Mouse (Mus musculus) heart, postnatal 0 days (tissue): Measurements from ENCODE around the gene Gm21731. TPM values are rescaled to one million over a fixed set of nuclear protein-coding genes. Genes with fewer than 3 reads are reported as not detected.
"Not testable (repeated sequence)": the region's sequence is repeated elsewhere in the genome, so short reads cannot be mapped to it uniquely, and the experiment has no call there.

Source experiments
- ATAC-seq: fragments of 200-750 bp; cut with Nextera tagmentation; 2 replicates; pipeline ENCODE4 v1.8.0; 2017; ENCODE audit warnings: low read depth, moderate number of reproducible peaks, moderate library complexity; ENCODE audit not compliant: insufficient read depth
- DNase-seq: peaks from one replicate; pipeline ENCODE4 v3.0.0-alpha.2; 2016; ENCODE audit warnings: low spot score
- H3K27ac ChIP-seq: fragments of 300-500 bp; sonication (generic); 2 replicates; pipeline ENCODE4 v1.5.1; 2014; ENCODE audit warnings: low read depth, mild to moderate bottlenecking
- H3K27me3 ChIP-seq: fragments of 300-500 bp; sonication (generic); 2 replicates; pipeline ENCODE4 v1.6.1; 2014; ENCODE audit warnings: low read length, mixed read lengths; ENCODE audit not compliant: control insufficient read depth, insufficient read depth
- H3K36me3 ChIP-seq: fragments of 300-500 bp; sonication (generic); replicated peaks from 2 replicates; pipeline ENCODE4 v1.6.1; 2014; ENCODE audit warnings: low read length, mixed read lengths; ENCODE audit not compliant: control insufficient read depth, insufficient read depth
- H3K4me1 ChIP-seq: fragments of 300-500 bp; sonication (generic); 2 replicates; pipeline ENCODE4 v1.6.1; 2014; ENCODE audit warnings: antibody characterized with exemption; ENCODE audit not compliant: control insufficient read depth, insufficient read depth
- H3K4me2 ChIP-seq: fragments of 300-500 bp; sonication (generic); 2 replicates; pipeline ENCODE4 v1.6.1; 2014; ENCODE audit warnings: low read depth, mild to moderate bottlenecking, low read length, moderate library complexity
- H3K4me3 ChIP-seq: fragments of 300-500 bp; sonication (generic); 2 replicates; pipeline ENCODE4 v1.5.1; 2014; ENCODE audit warnings: low read depth, low read length
- H3K9ac ChIP-seq: fragments of 300-500 bp; sonication (generic); replicated peaks from 2 replicates; pipeline ENCODE4 v1.6.1; 2014; ENCODE audit warnings: low read depth, low read length, mixed read lengths
- H3K9me3 ChIP-seq: fragments of 300-500 bp; sonication (generic); replicated peaks from 2 replicates; pipeline ENCODE4 v1.6.1; 2016; ENCODE audit warnings: low read length; ENCODE audit not compliant: control insufficient read depth
- WGBS: fragments of 180-500 bp; shearing (Covaris S2); extraction: QIAGEN DNeasy Blood & Tissue Kit; methylation state at CpG from one replicate; pipeline ENCODE4 v1.1.7; 2014; 5-methylcytosine and 5-hydroxymethylcytosine counted together
- polyA plus RNA-seq: library from polyadenylated mRNA; unstranded; fragments of >200 nt; fragmentation: Nextera tagmentation; extraction: Ambion mirVana; gene quantifications from 2 replicates; pipeline ENCODE4 v1.2.1, GENCODE M21; 2015
- total RNA-seq: library from RNA; depleted of rRNA; stranded (reverse); fragments of >200 nt; gene quantifications from 2 replicates; pipeline ENCODE4 v1.2.3, GENCODE M21; 2014; ENCODE audit warnings: low replicate concordance; rRNA removed

The Gm21731 gene
- total RNA-seq (not detected in 2 replicates), polyA plus RNA-seq (not detected in 2 replicates)

GRCm38 (mm10) chr13:120238811-120239210 is at the start of gene Gm21731:
Gene Gm21731, plus strand, starts transcription at chr13:120239111.
- H3K4me2 ChIP-seq, H3K36me3 ChIP-seq, H3K9me3 ChIP-seq, H3K9ac ChIP-seq, DNase-seq, ATAC-seq, H3K27me3 ChIP-seq, H3K4me1 ChIP-seq, H3K27ac ChIP-seq, H3K4me3 ChIP-seq: not testable (repeated sequence)

- H3K36me3 ChIP-seq, H3K4me3 ChIP-seq, H3K27ac ChIP-seq, H3K27me3 ChIP-seq, ATAC-seq, DNase-seq, H3K9ac ChIP-seq, H3K9me3 ChIP-seq, H3K4me1 ChIP-seq, H3K4me2 ChIP-seq: not testable (repeated sequence)
- 59% methylated on average over 6 of the region's 8 CpGs for WGBS
Observed at GRCm38 (mm10) chr13:120196189-120196821, 42.6 kb upstream of the Gm21731 start.

- H3K36me3 ChIP-seq, H3K9ac ChIP-seq, H3K4me3 ChIP-seq, H3K4me2 ChIP-seq, H3K4me1 ChIP-seq, ATAC-seq, H3K27ac ChIP-seq, DNase-seq, H3K27me3 ChIP-seq, H3K9me3 ChIP-seq: not testable (repeated sequence)
- no CpG with 5 or more reads among the region's 2 CpGs for WGBS
Observed at GRCm38 (mm10) chr13:120215847-120216246, 23.1 kb upstream of the Gm21731 start, which contains the start of gene Gm21762. Gene Gm21762, minus strand, starts transcription at chr13:120215947.

DNA sequence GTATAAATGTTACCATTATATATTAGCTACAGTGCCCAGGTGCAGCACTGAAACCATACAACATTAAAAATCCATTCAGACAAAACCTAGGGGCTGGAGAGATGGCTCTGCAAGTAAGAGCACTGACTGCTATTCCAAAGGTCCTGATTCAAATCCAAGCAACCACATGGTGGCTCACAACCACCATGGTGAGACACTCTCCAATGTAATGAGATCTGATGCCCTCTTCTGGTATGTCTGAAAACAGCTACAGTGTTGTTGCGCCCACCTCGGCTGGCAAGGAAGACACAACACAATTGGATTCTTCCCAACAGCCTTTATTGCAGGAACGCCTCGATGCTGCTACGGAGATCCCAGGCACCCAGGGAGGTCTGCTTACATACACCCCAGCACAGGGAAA is 18.0 kb upstream of the Gm21731 start:
- not testable (repeated sequence) for H3K9me3 ChIP-seq, H3K27ac ChIP-seq, H3K4me3 ChIP-seq, H3K27me3 ChIP-seq, H3K36me3 ChIP-seq, DNase-seq, H3K4me1 ChIP-seq, H3K9ac ChIP-seq, H3K4me2 ChIP-seq, ATAC-seq
- WGBS: 74% methylated on average over 5 of the region's 5 CpGs

- H3K4me2 ChIP-seq, DNase-seq, H3K9me3 ChIP-seq, H3K27ac ChIP-seq, H3K9ac ChIP-seq, H3K4me3 ChIP-seq, H3K27me3 ChIP-seq, ATAC-seq, H3K4me1 ChIP-seq, H3K36me3 ChIP-seq: not testable (repeated sequence)
- 89% methylated on average over 16 of the region's 25 CpGs for WGBS
Observed at GRCm38 (mm10) chr13:120223012-120223659, 15.8 kb upstream of the Gm21731 start.

GRCm38 (mm10) chr13:120231798-120232197 is 7.1 kb upstream of the Gm21731 start:
- H3K4me3 ChIP-seq, H3K9ac ChIP-seq, DNase-seq, H3K36me3 ChIP-seq, ATAC-seq, H3K9me3 ChIP-seq, H3K27ac ChIP-seq, H3K4me2 ChIP-seq, H3K4me1 ChIP-seq, H3K27me3 ChIP-seq: not testable (repeated sequence)
- WGBS: 94% methylated on average over 15 of the region's 17 CpGs

DNA sequence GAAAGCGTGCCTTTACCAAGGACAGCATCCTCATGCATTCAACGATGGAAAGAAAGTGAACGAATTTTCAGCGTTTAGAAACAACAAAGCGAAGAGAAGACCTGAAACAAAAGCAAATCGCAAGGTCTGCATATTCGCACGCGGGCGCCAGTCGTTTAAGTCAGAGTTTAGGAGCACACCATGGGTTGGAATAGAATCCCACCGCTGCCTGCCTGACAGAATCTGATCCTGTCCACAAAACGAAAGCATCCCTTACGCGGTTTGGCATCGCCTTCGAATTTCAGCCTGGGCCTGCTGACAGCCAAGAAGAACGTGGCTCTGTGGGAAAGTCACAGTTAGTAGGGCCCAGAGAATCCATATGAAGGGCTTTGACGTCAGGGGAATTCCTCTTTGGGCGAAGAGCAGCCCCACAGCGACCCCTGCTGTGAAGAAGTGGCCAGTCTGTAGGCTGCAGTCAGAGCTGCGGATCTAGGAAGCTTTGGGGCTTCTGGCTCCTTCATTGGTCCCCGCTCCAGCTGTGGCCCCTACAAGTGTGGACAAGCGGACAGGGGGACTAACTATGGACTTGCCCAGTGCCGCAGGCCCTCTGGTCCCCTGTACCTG is 6.4 kb upstream of the Gm21731 start:
- 71% methylated on average over 13 of the region's 25 CpGs for WGBS
- not testable (repeated sequence) for H3K27me3 ChIP-seq, H3K27ac ChIP-seq, H3K9ac ChIP-seq, H3K4me3 ChIP-seq, H3K4me2 ChIP-seq, DNase-seq, H3K36me3 ChIP-seq, H3K4me1 ChIP-seq, ATAC-seq, H3K9me3 ChIP-seq

DNA sequence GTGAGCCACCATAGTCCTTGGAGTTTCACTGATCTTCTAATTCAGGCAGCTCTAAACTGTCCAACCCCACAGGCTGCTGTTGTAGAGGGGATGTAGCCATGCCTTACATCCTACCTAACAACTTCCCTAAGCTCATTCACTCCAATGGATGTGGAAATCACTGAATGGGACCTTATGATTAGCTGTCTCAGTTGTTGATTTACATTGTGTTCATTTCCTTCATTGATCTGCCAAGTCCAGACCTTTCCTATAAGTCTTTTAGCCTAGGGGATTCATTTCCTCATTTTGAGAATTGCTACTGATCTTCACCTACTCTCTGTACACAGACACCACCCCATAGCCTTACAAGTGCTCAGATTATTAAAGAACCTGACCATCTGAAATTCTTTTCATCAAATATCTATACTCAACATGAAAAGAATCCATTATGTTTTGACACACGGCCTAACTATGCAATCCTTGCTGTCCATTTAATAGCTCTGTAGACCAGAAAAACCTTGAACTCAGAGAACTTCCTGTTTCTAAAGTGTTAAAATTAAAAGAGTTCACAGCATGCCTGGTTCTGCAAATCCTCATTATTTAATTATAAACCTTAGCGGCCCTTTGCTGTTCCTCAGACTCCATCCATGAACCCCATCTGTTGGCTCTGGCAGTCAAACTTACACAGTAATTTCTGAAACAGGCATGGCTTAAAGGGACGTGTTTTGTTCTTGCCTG is 12.5 kb downstream of the Gm21731 start:
- H3K9ac ChIP-seq, H3K27me3 ChIP-seq, DNase-seq, H3K4me1 ChIP-seq, H3K27ac ChIP-seq, H3K36me3 ChIP-seq, H3K9me3 ChIP-seq, H3K4me2 ChIP-seq, H3K4me3 ChIP-seq, ATAC-seq: not testable (repeated sequence)
- WGBS: 69% methylated on average over 2 of the region's 3 CpGs
